Mouse (Mus musculus): ENCODE measurements around the gene Atl2.

DNA sequence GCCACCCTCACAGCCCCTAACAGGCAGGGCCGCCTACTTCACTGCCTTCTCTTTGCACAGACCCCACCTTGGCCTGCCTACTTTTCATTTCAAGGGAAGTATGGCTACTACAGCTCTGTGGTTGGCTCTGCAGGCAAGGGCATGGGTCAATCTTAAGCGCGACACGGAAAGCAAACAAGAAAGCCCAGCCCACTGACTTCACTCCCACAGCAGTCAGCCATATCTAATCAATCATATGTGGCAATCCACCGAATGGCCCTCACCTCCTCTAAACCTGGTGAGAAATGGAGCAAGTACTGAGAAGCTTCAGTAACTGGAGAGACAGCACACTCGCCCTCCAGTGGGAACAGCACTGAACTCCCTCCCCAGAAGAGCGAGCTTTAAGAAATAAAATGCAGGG is 4.0 kb downstream of the Atl2 start:
- TF ChIP-seq GATA1 (IDR thresholded peaks at IDR 0.05; ENCODE audit: borderline replicate concordance, low read length) (no peak), FLI1 (IDR thresholded peaks at IDR 0.05; ENCODE audit: low read length) (no peak)
